Mouse (Mus musculus) erythroblast, adult 5-6 weeks (primary cell): ENCODE measurements around the gene Sbno1. TPM values are rescaled to one million over a fixed set of nuclear protein-coding genes. Genes with fewer than 3 reads are reported as not detected.
A peak's percentile ranks its signal among the peaks of the same experiment; 100 is the strongest.
"Not testable (repeated sequence)": the region's sequence is repeated elsewhere in the genome, so short reads cannot be mapped to it uniquely, and the experiment has no call there.

Experiments
- ATAC-seq: replicated peaks from 2 replicates; pipeline ENCODE4 v1.8.0; 2016; ENCODE audit warnings: moderate number of reproducible peaks, mild to moderate bottlenecking, moderate TSS enrichment, inconsistent platforms; ENCODE audit not compliant: poor library complexity, low FRiP score, severe bottlenecking
- total RNA-seq, 2 experiments: library from RNA; stranded (forward) in 1 of 2; stranded (reverse) in 1 of 2; fragments of 150-400 nt in 1 of 2; fragments of 200-764, 138-1000 nt in 1 of 2; gene quantifications; 2 replicates each; pipeline versions ENCODE4 v1.2.3 to v1.2.4; 2015 to 2017; ENCODE audit warnings: low replicate concordance in 2 of 2

Sbno1 gene
- total RNA-seq, 2 experiments from 2014 or later: 29.4 to 71.1 TPM

- no peak for ATAC-seq
Observed at GRCm38 (mm10) chr5:124380121-124380520, 45.7 kb downstream of the Sbno1 start.

- ATAC-seq: no peak
Observed at GRCm38 (mm10) chr5:124377149-124377548, 48.7 kb downstream of the Sbno1 start.

DNA sequence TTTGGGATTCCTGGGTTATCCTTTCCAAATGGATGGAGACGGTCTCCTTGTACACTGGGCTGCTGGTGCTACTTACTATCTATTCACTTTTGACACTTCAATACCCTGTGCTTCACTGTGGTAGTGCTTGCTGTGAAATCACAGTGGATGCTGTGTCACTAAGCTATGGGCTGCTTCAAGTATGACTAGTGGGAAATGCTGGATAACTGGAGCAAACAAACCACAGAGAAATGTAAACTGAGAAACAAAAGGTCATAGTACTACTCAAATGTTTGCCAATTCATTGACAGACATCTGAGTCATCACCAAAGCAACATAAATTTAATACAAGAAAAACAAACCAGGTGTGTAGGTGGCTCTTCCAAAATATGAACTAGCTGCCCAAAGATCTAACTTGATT is 49.4 kb downstream of the Sbno1 start:
- ATAC-seq: no peak

DNA sequence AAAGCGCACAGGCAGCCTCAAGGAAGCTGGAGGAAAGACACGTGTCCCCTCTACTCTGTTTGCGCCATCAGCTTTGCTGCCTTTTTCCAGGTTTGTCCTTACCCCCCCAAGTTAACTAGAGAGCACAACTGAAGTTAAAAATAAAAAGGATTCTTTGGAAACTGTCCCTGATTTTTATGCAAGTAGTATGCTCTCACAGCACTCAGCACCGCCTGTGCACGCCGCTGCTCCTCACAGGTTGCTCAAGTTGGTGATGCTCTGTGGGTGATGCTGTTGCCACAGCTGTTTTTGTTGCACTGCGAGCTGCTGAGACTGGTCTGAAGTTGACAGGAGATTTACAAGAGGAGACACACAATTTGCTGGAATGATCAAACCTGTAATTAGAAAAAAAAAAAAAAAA is 51.5 kb downstream of the Sbno1 start:
- ATAC-seq: no peak

DNA sequence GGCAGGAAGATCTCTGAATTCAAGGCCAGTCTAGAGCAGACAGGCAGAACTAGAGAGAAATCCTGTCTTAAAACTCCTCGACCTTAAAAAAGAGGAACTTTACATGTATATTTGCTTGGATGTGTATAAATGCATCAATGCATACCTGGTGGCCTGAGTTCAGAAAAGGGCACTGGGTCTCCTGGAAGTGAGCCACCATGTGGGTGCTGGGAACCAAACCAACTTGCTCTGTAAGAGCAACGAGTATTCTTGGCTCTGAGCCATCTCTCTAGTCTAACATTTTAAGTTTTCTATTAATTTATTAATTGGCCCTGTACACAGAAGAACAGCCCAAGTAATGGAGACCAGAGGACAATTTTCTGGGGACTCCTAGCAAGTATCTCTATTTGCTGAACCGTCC is 59.1 kb downstream of the Sbno1 start:
- ATAC-seq: no peak

DNA sequence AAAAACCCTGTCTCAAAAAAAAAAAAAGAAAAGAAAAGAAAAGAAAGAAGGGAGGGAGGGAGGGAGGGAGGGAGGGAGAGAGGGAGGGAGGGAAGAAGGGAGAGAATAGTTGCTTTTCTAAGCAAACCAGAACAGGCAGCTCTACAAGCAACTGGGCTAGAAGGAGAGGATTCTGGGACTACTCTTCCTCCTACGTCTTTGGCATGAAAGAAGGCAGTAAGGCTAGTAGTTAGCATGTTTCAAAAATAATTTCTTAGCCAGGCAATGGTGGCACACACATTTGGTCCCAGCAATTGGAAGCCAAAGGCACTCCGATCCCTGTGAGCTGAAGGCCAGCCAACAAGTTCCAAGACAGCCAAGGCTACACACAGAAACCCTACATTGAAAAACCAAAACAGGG is 60.0 kb downstream of the Sbno1 start:
- no peak for ATAC-seq

- no peak for ATAC-seq
Observed at GRCm38 (mm10) chr5:124364173-124364918, 61.5 kb downstream of the Sbno1 start.

DNA sequence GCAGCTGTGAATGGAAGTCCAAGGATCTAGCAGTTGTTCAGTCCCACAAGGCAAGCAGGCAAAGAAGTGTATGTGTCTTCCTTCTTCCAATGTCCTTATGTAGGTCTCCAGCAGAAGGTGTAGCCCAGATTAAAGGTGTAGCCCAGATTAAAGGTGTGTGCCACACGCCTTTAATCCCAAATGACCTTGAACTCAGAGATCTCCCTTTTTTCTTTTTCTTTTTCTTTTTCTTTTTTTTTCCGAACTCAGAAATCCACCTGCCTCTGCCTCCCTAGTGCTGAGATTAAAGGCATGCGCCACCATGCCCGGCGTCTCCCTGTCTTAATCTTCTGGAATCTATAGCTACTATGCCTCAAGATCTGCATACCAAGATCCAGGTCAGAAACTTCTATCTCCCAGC is 62.8 kb downstream of the Sbno1 start, which contains the start of gene Cdk2ap1:
Gene Cdk2ap1 (minus strand): TSS at position 101 of the 400 bp plus-strand sequence.
- not testable (repeated sequence) for ATAC-seq

DNA sequence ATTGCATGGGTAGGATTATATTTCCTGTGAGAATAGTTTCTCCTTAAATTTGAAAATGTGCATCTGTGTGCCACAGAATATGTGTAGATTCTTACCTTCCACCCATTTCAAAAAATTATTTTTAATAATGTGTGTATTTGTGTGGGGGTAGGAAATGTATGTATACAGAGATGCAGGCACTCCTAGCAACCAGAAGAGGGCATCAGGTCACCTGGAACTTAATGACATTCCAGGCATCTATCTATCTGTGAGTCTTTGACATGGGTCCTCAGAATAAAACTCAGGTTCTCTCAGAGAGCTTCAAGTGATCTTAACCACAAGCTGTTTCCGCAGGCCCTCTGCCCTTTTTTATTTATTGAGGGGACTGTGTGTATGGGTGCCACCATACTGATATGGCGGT is 66.2 kb downstream of the Sbno1 start:
- ATAC-seq: peak; percentile 70

- no peak for ATAC-seq
Observed at GRCm38 (mm10) chr5:124356695-124357094, 69.1 kb downstream of the Sbno1 start.

DNA sequence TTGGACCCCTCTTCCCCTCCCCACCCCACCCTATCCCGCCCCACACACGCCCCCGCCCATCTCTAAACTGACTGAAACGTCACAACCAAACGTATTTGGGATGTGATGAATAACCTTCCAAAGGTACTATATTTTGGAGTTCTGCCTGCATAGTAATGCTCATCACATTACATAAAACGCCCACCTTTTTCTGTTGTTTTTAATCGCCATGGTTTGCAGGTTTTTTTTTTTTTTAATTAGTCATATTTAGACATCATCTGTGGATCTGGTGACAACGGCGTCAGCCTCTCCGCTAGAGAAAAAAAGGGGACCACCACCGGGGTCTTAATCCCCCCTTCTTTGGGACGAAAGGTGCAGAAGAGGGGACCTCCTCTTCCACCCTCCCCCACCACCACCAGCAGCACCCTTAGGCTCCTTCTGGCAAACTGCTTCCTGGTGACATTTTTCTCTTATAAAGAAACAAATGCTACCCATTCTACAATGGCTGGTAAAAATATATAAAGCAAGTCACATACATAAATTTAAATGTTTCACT is 70.3 kb downstream of the Sbno1 start:
- ATAC-seq: no peak

- ATAC-seq: peak; percentile 42
Observed at GRCm38 (mm10) chr5:124354574-124355424, 71.0 kb downstream of the Sbno1 start.

DNA sequence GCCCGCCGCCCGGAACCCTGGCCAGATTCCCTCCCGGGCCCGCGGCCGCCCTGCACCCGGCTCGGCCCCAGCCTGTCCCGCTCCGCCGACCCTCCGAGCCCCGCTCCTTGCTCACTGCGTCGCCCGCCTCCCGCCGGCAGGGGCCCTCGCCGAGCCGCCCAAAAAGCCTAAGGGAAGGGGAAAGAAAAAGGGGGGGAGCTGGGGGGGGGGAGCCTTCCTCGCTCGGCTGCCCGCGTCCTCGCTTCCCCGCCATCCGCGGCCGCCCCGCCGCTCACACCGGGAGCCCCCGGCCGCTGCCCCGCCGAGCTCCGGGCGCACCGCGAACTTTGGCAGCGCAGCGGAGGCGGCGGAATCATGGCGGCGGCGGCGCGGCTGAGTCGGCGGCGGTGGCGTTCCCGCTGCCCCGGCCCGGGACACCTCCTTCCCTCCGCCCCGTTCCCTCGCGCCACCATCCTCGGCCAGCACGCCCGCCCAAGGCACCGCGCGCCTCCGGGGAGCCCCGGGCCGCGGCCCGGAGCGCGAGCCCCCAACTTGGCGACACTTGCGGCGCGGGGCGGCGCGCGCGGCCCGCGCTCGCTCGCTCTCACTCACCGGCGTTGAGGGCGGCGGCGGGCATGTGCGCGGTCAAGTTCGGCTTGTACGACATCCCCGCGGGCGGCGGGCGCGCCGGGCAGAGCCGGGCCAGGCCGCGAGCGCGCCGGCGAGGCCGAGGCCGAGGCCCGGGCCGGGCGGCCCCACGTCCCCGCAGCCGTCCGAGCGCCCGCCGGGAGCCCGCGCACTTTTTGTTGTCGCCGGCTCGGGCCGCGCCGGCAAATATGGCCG is 71.9 kb downstream of the Sbno1 start:
- peak; percentile 45 for ATAC-seq

GRCm38 (mm10) chr5:124353011-124353725 is 72.6 kb downstream of the Sbno1 start:
- ATAC-seq: no peak

GRCm38 (mm10) chr5:124352141-124352920 is 73.5 kb downstream of the Sbno1 start:
- peak; percentile 26; the same call in 1 of the 2 replicates for ATAC-seq

- no peak for ATAC-seq
Observed at GRCm38 (mm10) chr5:124351604-124352003, 74.2 kb downstream of the Sbno1 start.

GRCm38 (mm10) chr5:124351111-124351560 is 74.7 kb downstream of the Sbno1 start:
- 0 out of 2 replicates have a peak, but pooled peaks have one; percentile 8 for ATAC-seq

DNA sequence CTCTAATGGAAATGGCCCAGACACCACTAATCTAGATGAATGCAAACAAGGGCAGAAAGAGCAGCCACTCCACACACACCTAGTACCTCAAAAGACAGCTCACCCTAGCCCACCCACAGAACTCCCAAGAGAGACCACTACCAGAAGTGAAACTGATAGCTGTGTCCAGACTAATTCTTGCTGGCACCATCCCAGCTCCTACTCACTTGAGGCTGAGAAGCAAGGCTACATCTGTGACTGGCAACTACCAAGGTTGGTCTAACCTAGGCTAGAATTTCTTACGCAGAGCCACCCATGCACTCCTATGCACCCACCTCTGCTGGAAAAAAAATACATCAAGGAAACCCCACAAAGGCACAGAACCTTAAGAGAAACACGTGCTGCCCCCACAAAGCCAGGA is 75.5 kb downstream of the Sbno1 start:
- ATAC-seq: no peak
